Mouse (Mus musculus) kidney, adult 2 months (tissue): ENCODE data around the gene Mfsd6.

Source experiments
- CTCF ChIP-seq: fragments of 200-500 bp; conservative IDR thresholded peaks from 2 replicates; pipeline ENCODE4 v1.5.1; 2011; ENCODE audit warnings: low read depth, mild to moderate bottlenecking, control low read depth, low read length, moderate library complexity, mixed read lengths; ENCODE audit not compliant: insufficient read depth, insufficient read length
- POLR2A ChIP-seq: fragments of 200-500 bp; IDR thresholded peaks from one replicate; pipeline ENCODE4 v1.6.1; 2011; ENCODE audit warnings: low read depth, low read length, control low read depth

GRCm38 (mm10) chr1:52728857-52729489 is 1.7 kb upstream of the Mfsd6 start:
- TF ChIP-seq CTCF = no peak
- no peak for TF ChIP-seq POLR2A
